Mouse (Mus musculus): ENCODE measurements at regions not wholly inside any gene's neighbourhood (a gene's known extent, or its start where the extent isn't known, plus 50 kb on each side); places are given as distances from the start of the nearest gene placed in this dataset.

DNA sequence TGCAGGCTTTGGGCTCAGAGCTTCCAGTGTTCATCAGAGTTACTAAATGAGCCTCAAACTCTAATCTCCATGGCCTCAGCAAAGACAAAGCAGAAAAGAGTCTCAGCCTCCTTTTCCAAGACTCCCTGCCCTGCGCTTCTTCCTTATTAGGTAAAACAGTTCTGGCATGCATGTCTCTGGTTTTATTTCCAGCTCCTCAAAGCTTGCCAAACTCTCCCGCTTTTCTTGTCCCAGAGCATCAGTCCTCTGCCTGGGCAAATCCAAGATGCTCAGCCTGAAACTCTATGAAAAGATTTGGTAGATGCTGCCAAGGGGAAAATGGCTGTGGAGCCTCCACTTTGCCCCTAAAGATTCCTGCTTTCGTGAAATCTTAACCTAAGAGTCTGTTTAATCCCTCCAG, 251.6 kb downstream of the Rnf144a start:
- TF ChIP-seq NANOG (IDR thresholded peaks at IDR 0.05; ENCODE audit: borderline replicate concordance, low read length): no peak
- no peak for TF ChIP-seq CTCF (conservative IDR thresholded peaks at IDR 0.05; ENCODE audit: low read length)
- no peak for TF ChIP-seq POU5F1 (IDR thresholded peaks at IDR 0.05; ENCODE audit: borderline replicate concordance, low read length)
